Mouse (Mus musculus) intestine, embryonic 15.5 days (tissue): Measurements from ENCODE around the gene Cd300a. TPM values are rescaled to one million over a fixed set of nuclear protein-coding genes. Genes with fewer than 3 reads are reported as not detected.

Source experiments
- ATAC-seq: fragments of 200-750 bp; cut with Nextera tagmentation; 2 replicates; pipeline ENCODE4 v1.8.0; 2017; ENCODE audit warnings: moderate TSS enrichment, moderate library complexity
- H3K27ac ChIP-seq: fragments of 300-500 bp; sonication (generic); 2 replicates; pipeline ENCODE4 v1.5.1; 2015; ENCODE audit warnings: mild to moderate bottlenecking, inconsistent platforms
- H3K27me3 ChIP-seq: fragments of 300-500 bp; sonication (generic); replicated peaks from 2 replicates; pipeline ENCODE4 v1.6.1; 2015; ENCODE audit warnings: inconsistent platforms
- H3K36me3 ChIP-seq: fragments of 300-500 bp; sonication (generic); 2 replicates; pipeline ENCODE4 v1.6.1; 2015; ENCODE audit warnings: inconsistent platforms
- H3K4me1 ChIP-seq: fragments of 300-500 bp; sonication (generic); replicated peaks from 2 replicates; pipeline ENCODE4 v1.6.1; 2015; ENCODE audit warnings: inconsistent platforms
- H3K4me2 ChIP-seq: fragments of 300-500 bp; sonication (generic); replicated peaks from 2 replicates; pipeline ENCODE4 v1.6.1; 2015; ENCODE audit warnings: mild to moderate bottlenecking, inconsistent platforms
- H3K4me3 ChIP-seq: fragments of 300-500 bp; sonication (generic); replicated peaks from 2 replicates; pipeline ENCODE4 v1.5.1; 2015; ENCODE audit warnings: inconsistent platforms
- H3K9ac ChIP-seq: fragments of 300-500 bp; sonication (generic); 2 replicates; pipeline ENCODE4 v1.6.1; 2015; ENCODE audit warnings: inconsistent platforms
- H3K9me3 ChIP-seq: fragments of 300-500 bp; sonication (generic); 2 replicates; pipeline ENCODE4 v1.6.1; 2016; ENCODE audit warnings: inconsistent platforms
- WGBS: fragments of 180-500 bp; shearing (Covaris S2); methylation state at CpG from one replicate; pipeline ENCODE4 v1.1.7; 2015; 5-methylcytosine and 5-hydroxymethylcytosine counted together
- polyA plus RNA-seq: library from polyadenylated mRNA; unstranded; fragments of >200 nt; fragmentation: Nextera tagmentation; extraction: Ambion mirVana; gene quantifications from 2 replicates; pipeline ENCODE4 v1.2.1, GENCODE M21; 2015

Cd300a gene
- polyA plus RNA-seq, 1 experiment from 2014 or later: 1.2 TPM

- peaks cover 8% of the 10 kb centered on the region; the same call in 1 of the 2 replicates for H3K36me3 ChIP-seq
- WGBS: 88% methylated on average over 12 of the region's 12 CpGs
These were observed 21.6 kb upstream of the Cd300a start for GRCm38 (mm10) chr11:114868280-114868679.

GRCm38 (mm10) chr11:114869787-114870186, 20.1 kb upstream of the Cd300a start:
- Histone ChIP-seq H3K27ac (no peak overlapping the region), H3K27me3 (no peaks in the 10 kb centered on the region), H3K9me3 (no peaks in the 10 kb centered on the region), H3K36me3 (peaks cover 8% of the 10 kb centered on the region; the same call in 1 of the 2 replicates), H3K4me2 (no peak overlapping the region), H3K4me3 (no peak overlapping the region), H3K9ac (no peak overlapping the region), H3K4me1 (peaks cover 42% of the 10 kb centered on the region)
- no peak for ATAC-seq
- 91% methylated on average over 1 of the region's 1 CpGs for WGBS

More at GRCm38 (mm10) chr11:114868280-114868679, 21.6 kb upstream of the Cd300a start:
- ATAC-seq: no peak
- Histone ChIP-seq H3K9ac (no peak overlapping the region), H3K27me3 (no peaks in the 10 kb centered on the region), H3K4me3 (no peak overlapping the region), H3K4me2 (no peak overlapping the region), H3K27ac (no peak overlapping the region), H3K4me1 (peaks cover 31% of the 10 kb centered on the region), H3K9me3 (no peaks in the 10 kb centered on the region)

- Histone ChIP-seq H3K9ac (no peak overlapping the region), H3K27ac (no peak overlapping the region), H3K4me3 (no peak overlapping the region), H3K4me1 (peaks cover 39% of the 10 kb centered on the region), H3K27me3 (no peaks in the 10 kb centered on the region), H3K4me2 (no peak overlapping the region), H3K36me3 (peaks cover 8% of the 10 kb centered on the region; the same call in 1 of the 2 replicates), H3K9me3 (no peaks in the 10 kb centered on the region)
- ATAC-seq: no peak
- 83% methylated on average over 2 of the region's 2 CpGs for WGBS
These were observed 18.3 kb upstream of the Cd300a start for GRCm38 (mm10) chr11:114871540-114871939.

GRCm38 (mm10) chr11:114873022-114873817, 16.6 kb upstream of the Cd300a start:
- WGBS: 28% methylated on average over 6 of the region's 6 CpGs
- Histone ChIP-seq H3K4me1 (peaks cover 28% of the 10 kb centered on the region), H3K27me3 (no peaks in the 10 kb centered on the region)

GRCm38 (mm10) chr11:114874226-114875145, 15.4 kb upstream of the Cd300a start:
- H3K4me2 ChIP-seq: no peak overlapping the region
- peaks cover 5% of the 10 kb centered on the region; the same call in 1 of the 2 replicates for H3K36me3 ChIP-seq
- WGBS: 57% methylated on average over 9 of the region's 9 CpGs
- no peaks in the 10 kb centered on the region for H3K27me3 ChIP-seq
- no peak overlapping the region for H3K27ac ChIP-seq
- peaks cover 24% of the 10 kb centered on the region for H3K4me1 ChIP-seq
- no peak overlapping the region for H3K4me3 ChIP-seq
- no peak; the same call in 1 of the 2 replicates for ATAC-seq
- H3K9ac ChIP-seq: no peak overlapping the region
- H3K9me3 ChIP-seq: no peaks in the 10 kb centered on the region

More at GRCm38 (mm10) chr11:114873022-114873817, 16.6 kb upstream of the Cd300a start:
- Histone ChIP-seq H3K36me3 (peaks cover 8% of the 10 kb centered on the region; the same call in 1 of the 2 replicates), H3K4me2 (no peak overlapping the region), H3K9ac (no peak overlapping the region; the same call in 1 of the 2 replicates), H3K27ac (peak overlapping the region; percentile 38; the same call in 1 of the 2 replicates), H3K9me3 (no peaks in the 10 kb centered on the region), H3K4me3 (no peak overlapping the region)
- ATAC-seq: no peak

DNA sequence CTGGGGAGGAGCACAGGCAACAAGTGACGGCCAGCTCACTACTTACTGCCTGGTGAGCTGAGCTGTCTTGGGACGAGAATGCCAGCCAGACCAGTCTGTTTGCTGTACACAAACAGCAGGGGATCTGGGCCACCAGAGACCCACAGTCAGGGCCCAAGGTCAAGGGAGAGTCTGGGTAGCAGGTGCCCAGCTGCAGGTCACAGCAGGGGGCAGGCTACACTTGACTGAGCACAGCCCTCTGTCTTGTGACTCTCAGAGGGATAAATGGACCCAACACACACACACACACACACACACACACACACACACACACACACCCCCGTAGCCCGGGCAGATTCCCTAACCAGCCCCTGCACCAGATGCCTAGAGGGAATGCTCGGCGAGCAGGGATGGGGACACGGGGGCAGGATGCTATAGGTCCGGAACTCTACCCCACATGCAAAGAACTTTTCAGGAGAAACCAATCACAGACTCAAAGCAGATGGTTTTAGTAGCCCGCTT, 14.5 kb upstream of the Cd300a start:
- Histone ChIP-seq H3K27me3 (no peaks in the 10 kb centered on the region), H3K4me1 (peaks cover 24% of the 10 kb centered on the region), H3K4me3 (no peak overlapping the region), H3K9me3 (no peaks in the 10 kb centered on the region), H3K27ac (no peak overlapping the region), H3K4me2 (no peak overlapping the region), H3K36me3 (peaks cover 5% of the 10 kb centered on the region; the same call in 1 of the 2 replicates), H3K9ac (no peak overlapping the region)
- no peak for ATAC-seq
- WGBS: 16% methylated on average over 9 of the region's 9 CpGs

GRCm38 (mm10) chr11:114876176-114876575, 13.7 kb upstream of the Cd300a start:
- Histone ChIP-seq H3K36me3 (no peaks in the 10 kb centered on the region), H3K9me3 (no peaks in the 10 kb centered on the region), H3K9ac (no peak overlapping the region), H3K27ac (no peak overlapping the region), H3K4me2 (no peak overlapping the region), H3K4me1 (peaks cover 24% of the 10 kb centered on the region), H3K4me3 (no peak overlapping the region), H3K27me3 (no peaks in the 10 kb centered on the region)
- WGBS: 37% methylated on average over 7 of the region's 7 CpGs
- ATAC-seq: peak; percentile 34; the same call in 1 of the 2 replicates

GRCm38 (mm10) chr11:114876621-114877020, 13.2 kb upstream of the Cd300a start:
- WGBS: 32% methylated on average over 2 of the region's 2 CpGs
- Histone ChIP-seq H3K9me3 (no peaks in the 10 kb centered on the region), H3K4me3 (no peak overlapping the region), H3K27me3 (no peaks in the 10 kb centered on the region), H3K36me3 (no peaks in the 10 kb centered on the region), H3K9ac (no peak overlapping the region), H3K4me2 (no peak overlapping the region), H3K27ac (no peak overlapping the region), H3K4me1 (peaks cover 24% of the 10 kb centered on the region)
- no peak for ATAC-seq

GRCm38 (mm10) chr11:114877145-114877544, 12.7 kb upstream of the Cd300a start:
- Histone ChIP-seq H3K4me1 (peaks cover 24% of the 10 kb centered on the region), H3K9me3 (no peaks in the 10 kb centered on the region), H3K4me3 (no peak overlapping the region), H3K27me3 (no peaks in the 10 kb centered on the region), H3K9ac (no peak overlapping the region), H3K4me2 (no peak overlapping the region), H3K36me3 (no peaks in the 10 kb centered on the region), H3K27ac (no peak overlapping the region)
- no peak for ATAC-seq
- WGBS: 37% methylated on average over 3 of the region's 3 CpGs

DNA sequence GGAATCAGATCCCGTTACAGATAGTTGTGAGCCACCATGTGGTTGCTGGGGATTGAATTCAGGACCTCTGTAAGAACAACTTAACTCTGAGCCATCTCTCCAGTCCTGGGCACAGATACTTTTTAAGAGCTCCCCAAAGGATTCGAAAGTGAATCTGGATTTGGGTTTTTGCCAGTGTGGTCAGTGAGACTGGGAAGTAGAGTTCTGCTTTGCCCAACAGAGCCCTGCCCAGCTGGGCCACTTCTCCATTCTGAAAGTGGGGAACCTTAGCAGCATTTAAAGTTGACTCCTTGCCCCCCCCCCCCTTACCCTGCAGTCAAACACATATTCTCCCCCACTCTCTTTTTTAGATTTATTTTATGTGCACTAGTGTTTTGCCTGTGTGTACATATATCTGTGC, 10.2 kb upstream of the Cd300a start:
- Histone ChIP-seq H3K4me1 (0 out of 2 replicates have a peak, but pooled peaks cover 8% of the 10 kb centered on the region), H3K9ac (no peak overlapping the region), H3K4me2 (no peak overlapping the region), H3K4me3 (no peak overlapping the region), H3K27ac (no peak overlapping the region), H3K36me3 (no peaks in the 10 kb centered on the region), H3K27me3 (no peaks in the 10 kb centered on the region), H3K9me3 (no peaks in the 10 kb centered on the region)
- 73% methylated on average over 2 of the region's 2 CpGs for WGBS
- ATAC-seq: no peak

GRCm38 (mm10) chr11:114880185-114880584, 9.7 kb upstream of the Cd300a start:
- ATAC-seq: no peak
- Histone ChIP-seq H3K36me3 (no peaks in the 10 kb centered on the region), H3K4me2 (no peak overlapping the region), H3K4me1 (0 out of 2 replicates have a peak, but pooled peaks cover 8% of the 10 kb centered on the region), H3K27me3 (no peaks in the 10 kb centered on the region), H3K27ac (no peak overlapping the region), H3K9ac (no peak overlapping the region), H3K4me3 (no peak overlapping the region), H3K9me3 (no peaks in the 10 kb centered on the region)

DNA sequence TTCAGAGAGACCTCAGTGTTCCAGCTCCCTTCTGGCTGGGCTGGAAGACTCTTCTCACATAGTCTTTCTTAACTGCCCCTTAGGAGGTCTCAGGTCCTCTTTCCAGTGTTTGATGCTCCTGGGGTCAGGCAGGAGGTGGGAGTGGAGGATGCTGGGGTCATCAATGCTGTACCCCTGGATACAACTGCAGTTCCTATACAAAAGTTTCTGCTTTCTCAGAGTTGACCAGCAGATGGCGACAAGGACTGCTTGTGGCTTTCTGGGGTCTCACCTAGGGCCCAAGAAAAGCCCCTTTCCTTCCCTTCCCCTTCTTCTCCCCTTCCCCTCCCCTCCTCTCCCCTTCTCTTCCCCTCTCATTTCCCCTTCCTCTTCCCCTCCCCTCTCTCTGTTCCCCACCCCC, 9.3 kb upstream of the Cd300a start:
- Histone ChIP-seq H3K27me3 (no peaks in the 10 kb centered on the region), H3K4me3 (no peak overlapping the region), H3K4me1 (0 out of 2 replicates have a peak, but pooled peaks cover 8% of the 10 kb centered on the region), H3K9ac (no peak overlapping the region), H3K9me3 (no peaks in the 10 kb centered on the region), H3K27ac (no peak overlapping the region), H3K36me3 (no peaks in the 10 kb centered on the region), H3K4me2 (no peak overlapping the region)
- ATAC-seq: no peak
- 0% methylated on average over 1 of the region's 1 CpGs for WGBS
